10 mouse cellular contexts compared by ENCODE assay signal in genomic region chr19:21104462-21104936, GRCm38 (mm10).
DNase-seq lines count a peak whose midpoint lies in the region; ATAC-seq and TF ChIP-seq lines count a peak whose summit lies in the region.
"Had no signal": no experiment of that assay in that cellular context is flagged by ENCODE, and none has a peak within 500 bp of the region (broad histone marks: within the 10 kb centered on the region; RNA-seq: fewer than 3 reads in every experiment).

No protein-coding gene starts in this region.

- no peaks in the 10 kb centered on the region for H3K9me3 ChIP-seq in MEL (replicated peaks; ENCODE audit: insufficient read depth, low read length)
- H3K9me3 ChIP-seq in embryonic facial prominence, embryonic 15.5 days (replicated peaks), result no peaks in the 10 kb centered on the region
- H3K9me3 ChIP-seq: neural tube, embryonic 12.5 days had no signal

- peak; percentile 52 to 60; a peak in 3 of 4 replicates for TF ChIP-seq EP300 in MEL (IDR thresholded peaks at IDR 0.05; ENCODE audit: low read depth in 1 of 2, low read length in 2 of 2)

- H3K36me3 ChIP-seq in MEL (ENCODE audit: control insufficient read depth in 1 of 2, insufficient read depth in 2 of 2, low read length in 2 of 2), result peaks cover 0 to 14% of the 10 kb centered on the region in 2 experiments; a peak in 2 of 4 replicates
- H3K36me3 ChIP-seq in embryonic facial prominence, embryonic 15.5 days, result no peaks in the 10 kb centered on the region
- H3K36me3 ChIP-seq: neural tube, embryonic 12.5 days had no signal

- H3K79me2 ChIP-seq in MEL (ENCODE audit: control insufficient read depth, insufficient read depth, low read length, poor library complexity), result no peaks in the 10 kb centered on the region

- peak in 1 of 2 experiments; percentile 71; a peak in 3 of 4 replicates for TF ChIP-seq POLR2A in MEL (IDR thresholded peaks at IDR 0.05; ENCODE audit: control insufficient read depth in 1 of 2, insufficient read depth in 1 of 2, low read depth in 1 of 2, low read length in 2 of 2, poor library complexity in 1 of 2)

- ATAC-seq in embryonic facial prominence, embryonic 15.5 days (ENCODE audit: insufficient number of reproducible peaks, low FRiP score, low TSS enrichment, low read depth), result peak; percentile 83

- H3K4me1 ChIP-seq in MEL (ENCODE audit: control insufficient read depth in 1 of 2, insufficient read depth in 2 of 2, low read length in 2 of 2), result peaks cover 9% of the 10 kb centered on the region in 2 experiments
- H3K4me1 ChIP-seq in embryonic facial prominence, embryonic 15.5 days, result peaks cover 7% of the 10 kb centered on the region

- peak; percentile 17 for DNase-seq in cerebellum, adult 11-12 months
- DNase-seq in cerebellum, postnatal 4 days (ENCODE audit: low spot score in 2 of 2), result no peak
- peak; percentile 95 for DNase-seq in MEL (ENCODE audit: low read depth, low spot score)
- DNase-seq in lung, postnatal 10 days, result peak; percentile 29
- peak; percentile 23 for DNase-seq in thymus, postnatal 25 days
- DNase-seq in left cerebral cortex, postnatal 36 days (ENCODE audit: low spot score in 2 of 2), result no peak
- DNase-seq in right cerebral cortex, postnatal 25 days, result no peak

- H3K27me3 ChIP-seq in MEL (ENCODE audit: control insufficient read depth in 1 of 2, insufficient read depth in 2 of 2, low read length in 2 of 2), result no peaks in the 10 kb centered on the region
- no peaks in the 10 kb centered on the region for H3K27me3 ChIP-seq in embryonic facial prominence, embryonic 15.5 days
- H3K27me3 ChIP-seq: CH12.LX; neural tube, embryonic 12.5 days had no signal

- no peak for TF ChIP-seq CTCF in MEL (IDR thresholded peaks at IDR 0.05 in 2 of 3, conservative IDR thresholded peaks at IDR 0.05 in 1 of 3; ENCODE audit: control insufficient read depth in 1 of 3, insufficient read depth in 1 of 3, low read depth in 2 of 3, low read length in 3 of 3, poor library complexity in 1 of 3, severe bottlenecking in 1 of 3)

- WGBS in embryonic facial prominence, embryonic 15.5 days, result 62% methylated on average over 8 of the region's 8 CpGs

- peak overlapping the region; percentile 64 for H3K9ac ChIP-seq in MEL (ENCODE audit: control insufficient read depth, low read depth, low read length, poor library complexity, severe bottlenecking)
- H3K9ac ChIP-seq in embryonic facial prominence, embryonic 15.5 days, result no peak overlapping the region
- H3K9ac ChIP-seq: neural tube, embryonic 12.5 days had no signal

- peak overlapping the region; percentile 88 for H3K27ac ChIP-seq in MEL (ENCODE audit: control insufficient read depth, low read depth, low read length)
- 0 out of 2 replicates have a peak overlapping the region, but pooled peaks have one; percentile 55 for H3K27ac ChIP-seq in embryonic facial prominence, embryonic 15.5 days (replicated peaks)
- H3K27ac ChIP-seq: neural tube, embryonic 12.5 days had no signal

- H3K4me2 ChIP-seq in embryonic facial prominence, embryonic 15.5 days (replicated peaks), result no peak overlapping the region
- H3K4me2 ChIP-seq: neural tube, embryonic 12.5 days had no signal

- intact Hi-C loops in left cerebral cortex, postnatal 36 days (cut with DNase I), result no loop called here

- no peak for TF ChIP-seq RAD21 in MEL (IDR thresholded peaks at IDR 0.05; ENCODE audit: low read depth, low read length)

- peak overlapping the region; percentile 51 to 61 for H3K4me3 ChIP-seq in MEL (ENCODE audit: control insufficient read depth in 1 of 2, insufficient read depth in 1 of 2, low read depth in 2 of 2, low read length in 2 of 2)
- H3K4me3 ChIP-seq in embryonic facial prominence, embryonic 15.5 days (replicated peaks), result no peak overlapping the region
- H3K4me3 ChIP-seq: neural tube, embryonic 12.5 days had no signal

TF ChIP-seq in MEL, 35 proteins besides CTCF, POLR2A, EP300 and RAD21:
- TF ChIP-seq MXI1 (IDR thresholded peaks at IDR 0.05; ENCODE audit: low read depth, low read length) (peak; percentile 79; the same call in 1 of the 2 replicates), ETS1 (IDR thresholded peaks at IDR 0.05; ENCODE audit: low read depth, low read length) (peak; percentile 57), ZC3H11A (IDR thresholded peaks at IDR 0.05; ENCODE audit: low read depth, low read length) (no peak), NELFE (IDR thresholded peaks at IDR 0.05; ENCODE audit: low read depth, low read length) (peak; percentile 56), USF1 (IDR thresholded peaks at IDR 0.05; ENCODE audit: low read depth, low read length) (peak; percentile 98), SIN3A (IDR thresholded peaks at IDR 0.05; ENCODE audit: low read length) (peak; percentile 86), MYB (IDR thresholded peaks at IDR 0.05; ENCODE audit: low read depth, low read length) (no peak), ZNF384 (IDR thresholded peaks at IDR 0.05; ENCODE audit: low read depth, low read length) (no peak), BHLHE40 (IDR thresholded peaks at IDR 0.05; ENCODE audit: borderline replicate concordance, low read depth, low read length) (peak; percentile 93), TCF12 (IDR thresholded peaks at IDR 0.05; ENCODE audit: low read depth, low read length) (no peak; the same call in 1 of the 2 replicates), MAX (IDR thresholded peaks at IDR 0.05; ENCODE audit: low read length) (peak; percentile 90), POLR2AphosphoS5 (IDR thresholded peaks at IDR 0.05; ENCODE audit: borderline replicate concordance, low read depth, low read length) (no peak; the same call in 1 of the 2 replicates), GABPA (IDR thresholded peaks at IDR 0.05; ENCODE audit: low read depth, low read length) (no peak), CHD1 (IDR thresholded peaks at IDR 0.05; ENCODE audit: low read depth, low read length) (peak; percentile 45; the same call in 1 of the 2 replicates), ELF1 (IDR thresholded peaks at IDR 0.05; ENCODE audit: low read depth, low read length) (peak; percentile 68), GATA1 (IDR thresholded peaks at IDR 0.05; ENCODE audit: low read depth, low read length) (peak; percentile 56), ZKSCAN1 (IDR thresholded peaks at IDR 0.05; ENCODE audit: low read depth, low read length) (no peak), USF2 (IDR thresholded peaks at IDR 0.05; ENCODE audit: borderline replicate concordance in 1 of 2, insufficient read depth in 1 of 2, low read depth in 1 of 2, low read length in 2 of 2) (peak; percentile 76 to 87), MYC (IDR thresholded peaks at IDR 0.05; ENCODE audit: low read depth, low read length) (peak; percentile 47; the same call in 1 of the 2 replicates), ZMIZ1 (IDR thresholded peaks at IDR 0.05; ENCODE audit: low read depth, low read length) (0 out of 2 replicates have a peak, but pooled peaks have one; percentile 76), SMC3 (IDR thresholded peaks at IDR 0.05; ENCODE audit: low read depth, low read length) (no peak), POLR2AphosphoS2 (IDR thresholded peaks at IDR 0.05; ENCODE audit: low read length) (peak; percentile 58; the same call in 1 of the 2 replicates), UBTF (IDR thresholded peaks at IDR 0.05; ENCODE audit: borderline replicate concordance, insufficient read depth, low read depth, low read length) (no peak), CHD2 (IDR thresholded peaks at IDR 0.05; ENCODE audit: low read length) (peak; percentile 15; the same call in 1 of the 2 replicates), TBP (IDR thresholded peaks at IDR 0.05; ENCODE audit: low read depth, low read length) (peak; percentile 68; the same call in 1 of the 2 replicates), MEF2A (IDR thresholded peaks at IDR 0.05; ENCODE audit: extremely low read depth, insufficient replicate concordance, low read depth, low read length, poor library complexity, severe bottlenecking) (0 out of 2 replicates have a peak, but pooled peaks have one; percentile 51), KAT2A (conservative IDR thresholded peaks at IDR 0.05; ENCODE audit: low read depth, low read length) (no peak; the same call in 1 of the 2 replicates), JUND (IDR thresholded peaks at IDR 0.05; ENCODE audit: low read depth, low read length) (no peak), RCOR1 (IDR thresholded peaks at IDR 0.05; ENCODE audit: low read depth, low read length) (peak; percentile 59), MAZ (IDR thresholded peaks at IDR 0.05; ENCODE audit: low read depth, low read length) (no peak), TAL1 (IDR thresholded peaks at IDR 0.05; ENCODE audit: low read length) (peak; percentile 43; the same call in 1 of the 2 replicates), HCFC1 (IDR thresholded peaks at IDR 0.05; ENCODE audit: low read depth, low read length) (peak; percentile 52; the same call in 1 of the 2 replicates), NRF1 (IDR thresholded peaks at IDR 0.05; ENCODE audit: insufficient read depth, low read depth, low read length, poor library complexity, severe bottlenecking) (0 out of 2 replicates have a peak, but pooled peaks have one; percentile 24), MAFK (IDR thresholded peaks at IDR 0.05; ENCODE audit: borderline replicate concordance, low read depth, low read length) (no peak), E2F4 (IDR thresholded peaks at IDR 0.05; ENCODE audit: borderline replicate concordance, low read depth, low read length) (no peak)

Comparison
In these comparisons a context has a peak if more than half of its experiments do, and no peak if none do; other contexts are left out.
1. DNase-seq: peak in cerebellum, adult 11-12 months (single experiment), MEL (single experiment), lung, postnatal 10 days (single experiment) and thymus, postnatal 25 days (single experiment); none in cerebellum, postnatal 4 days (0 of 2), left cerebral cortex, postnatal 36 days (0 of 2) and right cerebral cortex, postnatal 25 days (single experiment).